Mouse (Mus musculus): Measurements from ENCODE around the gene Dnah17. TPM values are rescaled to one million over a fixed set of nuclear protein-coding genes. Genes with fewer than 3 reads are reported as not detected.

The Dnah17 gene
- polyA plus RNA-seq, 1 experiment from 2014 or later = 0.23 TPM

GRCm38 (mm10) chr11:118147877-118148637 is 17.6 kb upstream of the Dnah17 start:
- no peak for ATAC-seq (ENCODE audit: low FRiP score, low TSS enrichment)
- no peaks in the 10 kb centered on the region for H3K36me3 ChIP-seq (ENCODE audit: control insufficient read depth, insufficient read depth, low read length)
- no peak overlapping the region for H3K27ac ChIP-seq (ENCODE audit: low read depth, low read length)
- H3K4me3 ChIP-seq (ENCODE audit: low read length) = no peak overlapping the region
- no peaks in the 10 kb centered on the region; the same call in 1 of the 2 replicates for H3K4me1 ChIP-seq (ENCODE audit: control insufficient read depth, insufficient read depth, low read length)
- H3K9ac ChIP-seq (ENCODE audit: low read depth, low read length) = no peak overlapping the region
- 71% methylated on average over 9 of the region's 9 CpGs for WGBS
- H3K27me3 ChIP-seq (ENCODE audit: control insufficient read depth, insufficient read depth, low read length) = no peaks in the 10 kb centered on the region
- H3K9me3 ChIP-seq (ENCODE audit: control insufficient read depth, low read length) = no peaks in the 10 kb centered on the region
- H3K4me2 ChIP-seq (replicated peaks; ENCODE audit: low read depth, low read length) = no peak overlapping the region

GRCm38 (mm10) chr11:118146446-118146845 is 16.0 kb upstream of the Dnah17 start:
- Histone ChIP-seq H3K27me3 (ENCODE audit: control insufficient read depth, insufficient read depth, low read length) (no peaks in the 10 kb centered on the region), H3K4me1 (ENCODE audit: control insufficient read depth, insufficient read depth, low read length) (no peaks in the 10 kb centered on the region; the same call in 1 of the 2 replicates), H3K9me3 (ENCODE audit: control insufficient read depth, low read length) (no peaks in the 10 kb centered on the region), H3K9ac (ENCODE audit: low read depth, low read length) (no peak overlapping the region), H3K4me2 (replicated peaks; ENCODE audit: low read depth, low read length) (no peak overlapping the region), H3K27ac (ENCODE audit: low read depth, low read length) (no peak overlapping the region), H3K4me3 (ENCODE audit: low read length) (no peak overlapping the region), H3K36me3 (ENCODE audit: control insufficient read depth, insufficient read depth, low read length) (no peaks in the 10 kb centered on the region)
- no peak for ATAC-seq (ENCODE audit: low FRiP score, low TSS enrichment)
- 96% methylated on average over 10 of the region's 10 CpGs for WGBS

- Histone ChIP-seq H3K9me3 (ENCODE audit: control insufficient read depth, low read length) (no peaks in the 10 kb centered on the region), H3K4me1 (ENCODE audit: control insufficient read depth, insufficient read depth, low read length) (no peaks in the 10 kb centered on the region; the same call in 1 of the 2 replicates), H3K27ac (ENCODE audit: low read depth, low read length) (peak overlapping the region; percentile 44; the same call in 1 of the 2 replicates), H3K9ac (ENCODE audit: low read depth, low read length) (peak overlapping the region; percentile 32; the same call in 1 of the 2 replicates), H3K4me2 (replicated peaks; ENCODE audit: low read depth, low read length) (no peak overlapping the region; the same call in 1 of the 2 replicates), H3K36me3 (ENCODE audit: control insufficient read depth, insufficient read depth, low read length) (no peaks in the 10 kb centered on the region), H3K27me3 (ENCODE audit: control insufficient read depth, insufficient read depth, low read length) (no peaks in the 10 kb centered on the region), H3K4me3 (ENCODE audit: low read length) (no peak overlapping the region)
- 58% methylated on average over 16 of the region's 16 CpGs for WGBS
- no peak for ATAC-seq (ENCODE audit: low FRiP score, low TSS enrichment)
These were observed 15.4 kb upstream of the Dnah17 start for GRCm38 (mm10) chr11:118145771-118146351.

- Histone ChIP-seq H3K4me3 (ENCODE audit: low read length) (no peak overlapping the region), H3K9ac (ENCODE audit: low read depth, low read length) (no peak overlapping the region), H3K9me3 (ENCODE audit: control insufficient read depth, low read length) (no peaks in the 10 kb centered on the region), H3K36me3 (ENCODE audit: control insufficient read depth, insufficient read depth, low read length) (no peaks in the 10 kb centered on the region), H3K4me1 (ENCODE audit: control insufficient read depth, insufficient read depth, low read length) (no peaks in the 10 kb centered on the region; the same call in 1 of the 2 replicates), H3K27ac (ENCODE audit: low read depth, low read length) (no peak overlapping the region), H3K4me2 (replicated peaks; ENCODE audit: low read depth, low read length) (no peak overlapping the region), H3K27me3 (ENCODE audit: control insufficient read depth, insufficient read depth, low read length) (no peaks in the 10 kb centered on the region)
- ATAC-seq (ENCODE audit: low FRiP score, low TSS enrichment) = no peak
- WGBS = 98% methylated on average over 4 of the region's 4 CpGs
These were observed 14.7 kb upstream of the Dnah17 start for GRCm38 (mm10) chr11:118145092-118145491.

GRCm38 (mm10) chr11:118143731-118144130 is 13.3 kb upstream of the Dnah17 start:
- H3K27ac ChIP-seq (ENCODE audit: low read depth, low read length) = no peak overlapping the region
- 82% methylated on average over 4 of the region's 4 CpGs for WGBS
- no peak for ATAC-seq (ENCODE audit: low FRiP score, low TSS enrichment)
- no peaks in the 10 kb centered on the region for H3K36me3 ChIP-seq (ENCODE audit: control insufficient read depth, insufficient read depth, low read length)
- H3K4me2 ChIP-seq (replicated peaks; ENCODE audit: low read depth, low read length) = no peak overlapping the region
- H3K9me3 ChIP-seq (ENCODE audit: control insufficient read depth, low read length) = peaks cover 3% of the 10 kb centered on the region; the same call in 1 of the 2 replicates
- no peaks in the 10 kb centered on the region for H3K27me3 ChIP-seq (ENCODE audit: control insufficient read depth, insufficient read depth, low read length)
- H3K9ac ChIP-seq (ENCODE audit: low read depth, low read length) = no peak overlapping the region
- H3K4me1 ChIP-seq (ENCODE audit: control insufficient read depth, insufficient read depth, low read length) = no peaks in the 10 kb centered on the region
- no peak overlapping the region for H3K4me3 ChIP-seq (ENCODE audit: low read length)

GRCm38 (mm10) chr11:118142547-118143165 is 12.2 kb upstream of the Dnah17 start:
- Histone ChIP-seq H3K4me2 (replicated peaks; ENCODE audit: low read depth, low read length) (no peak overlapping the region), H3K27ac (ENCODE audit: low read depth, low read length) (no peak overlapping the region), H3K4me1 (ENCODE audit: control insufficient read depth, insufficient read depth, low read length) (no peaks in the 10 kb centered on the region), H3K9me3 (ENCODE audit: control insufficient read depth, low read length) (peaks cover 4% of the 10 kb centered on the region; the same call in 1 of the 2 replicates), H3K4me3 (ENCODE audit: low read length) (no peak overlapping the region), H3K9ac (ENCODE audit: low read depth, low read length) (no peak overlapping the region), H3K27me3 (ENCODE audit: control insufficient read depth, insufficient read depth, low read length) (no peaks in the 10 kb centered on the region), H3K36me3 (ENCODE audit: control insufficient read depth, insufficient read depth, low read length) (no peaks in the 10 kb centered on the region)
- ATAC-seq (ENCODE audit: low FRiP score, low TSS enrichment) = 0 out of 2 replicates have a peak, but pooled peaks have one; percentile 16
- WGBS = 34% methylated on average over 7 of the region's 7 CpGs

GRCm38 (mm10) chr11:118140771-118141565 is 10.5 kb upstream of the Dnah17 start:
- no peak overlapping the region for H3K27ac ChIP-seq (ENCODE audit: low read depth, low read length)
- no peaks in the 10 kb centered on the region for H3K27me3 ChIP-seq (ENCODE audit: control insufficient read depth, insufficient read depth, low read length)
- H3K9ac ChIP-seq (ENCODE audit: low read depth, low read length) = no peak overlapping the region
- no peak overlapping the region for H3K4me3 ChIP-seq (ENCODE audit: low read length)
- no peaks in the 10 kb centered on the region for H3K36me3 ChIP-seq (ENCODE audit: control insufficient read depth, insufficient read depth, low read length)
- WGBS = 77% methylated on average over 10 of the region's 10 CpGs
- H3K9me3 ChIP-seq (ENCODE audit: control insufficient read depth, low read length) = peaks cover 4% of the 10 kb centered on the region; the same call in 1 of the 2 replicates
- ATAC-seq (ENCODE audit: low FRiP score, low TSS enrichment) = no peak
- H3K4me1 ChIP-seq (ENCODE audit: control insufficient read depth, insufficient read depth, low read length) = peaks cover 4% of the 10 kb centered on the region; the same call in 1 of the 2 replicates
- H3K4me2 ChIP-seq (replicated peaks; ENCODE audit: low read depth, low read length) = no peak overlapping the region

- no peak for ATAC-seq (ENCODE audit: low FRiP score, low TSS enrichment)
- Histone ChIP-seq H3K27ac (ENCODE audit: low read depth, low read length) (no peak overlapping the region), H3K9me3 (ENCODE audit: control insufficient read depth, low read length) (peaks cover 4% of the 10 kb centered on the region; the same call in 1 of the 2 replicates), H3K4me2 (replicated peaks; ENCODE audit: low read depth, low read length) (no peak overlapping the region), H3K36me3 (ENCODE audit: control insufficient read depth, insufficient read depth, low read length) (no peaks in the 10 kb centered on the region), H3K4me1 (ENCODE audit: control insufficient read depth, insufficient read depth, low read length) (peaks cover 10% of the 10 kb centered on the region; the same call in 1 of the 2 replicates), H3K4me3 (ENCODE audit: low read length) (no peak overlapping the region), H3K27me3 (ENCODE audit: control insufficient read depth, insufficient read depth, low read length) (no peaks in the 10 kb centered on the region), H3K9ac (ENCODE audit: low read depth, low read length) (no peak overlapping the region)
- 99% methylated on average over 6 of the region's 6 CpGs for WGBS
These were observed 7.9 kb upstream of the Dnah17 start for GRCm38 (mm10) chr11:118138347-118138746.

All from kidney, embryonic 14.5 days (tissue).